Mouse (Mus musculus) adrenal gland, adult 8-10 months (tissue): ENCODE measurements at regions not wholly inside any gene's neighbourhood (a gene's known extent, or its start where the extent isn't known, plus 50 kb on each side); places are given as distances from the start of the nearest gene placed in this dataset.
A peak's percentile ranks its signal among the peaks of the same experiment; 100 is the strongest.

Experiments
- DNase-seq: peaks from one replicate; pipeline ENCODE4 v3.0.0; 2022

DNA sequence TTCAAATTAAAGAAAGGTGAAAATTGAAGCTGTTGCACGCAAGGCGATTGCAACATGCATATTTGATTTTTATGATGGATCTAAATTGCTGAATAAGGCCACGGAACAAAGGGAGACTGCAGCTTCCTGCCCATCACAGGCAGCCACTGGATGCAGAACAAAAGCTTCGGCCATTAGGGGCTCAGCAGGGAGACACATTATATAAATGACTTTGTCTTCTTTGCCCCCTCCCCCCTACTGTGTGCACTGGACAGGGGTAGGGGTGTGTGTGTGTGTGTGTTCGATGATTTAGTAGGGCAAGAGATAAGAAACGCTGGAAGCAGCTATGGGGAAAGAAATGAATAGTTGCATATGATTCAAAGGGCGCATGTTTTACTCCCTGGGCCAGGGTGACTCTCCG, 481.2 kb upstream of the Pmfbp1 start:
- no peak for DNase-seq

DNA sequence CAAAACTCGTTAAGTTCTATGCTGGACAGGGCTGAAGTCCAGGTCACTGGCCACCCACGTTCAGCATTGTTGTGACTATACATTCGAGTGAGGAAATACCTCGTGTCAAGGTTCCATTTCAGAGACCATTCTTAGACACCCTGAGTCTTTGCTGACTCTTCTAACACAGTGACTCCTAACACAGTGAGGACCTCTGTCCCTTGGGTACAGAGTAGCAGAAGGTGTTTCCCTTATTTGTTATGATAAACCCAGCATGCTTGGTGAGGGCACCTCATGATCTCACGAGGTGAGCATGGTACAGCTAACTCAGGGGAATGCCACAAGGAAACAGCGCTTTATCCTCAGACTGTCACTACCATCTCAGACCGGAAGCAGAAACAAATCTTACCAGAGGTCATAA, 480.2 kb upstream of the Pmfbp1 start:
- DNase-seq, result no peak

DNA sequence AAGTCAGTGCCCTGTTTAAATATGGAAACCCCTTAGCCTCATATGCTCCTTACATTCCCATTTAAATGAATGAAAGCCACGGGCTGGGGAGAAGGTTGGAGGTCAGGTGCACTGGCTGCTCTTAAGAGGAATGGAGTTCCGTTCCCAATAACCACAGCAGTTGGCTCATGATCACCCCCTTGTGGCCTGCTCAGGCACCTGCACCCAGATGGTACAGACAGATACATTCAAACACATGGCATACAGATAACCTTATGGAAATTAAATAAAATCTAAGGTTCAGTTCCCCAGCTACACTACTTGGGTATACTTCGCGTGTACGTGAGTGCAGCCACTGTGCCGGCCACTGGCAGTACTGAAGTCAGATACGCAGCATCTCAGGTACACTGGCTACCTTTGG, 479.1 kb upstream of the Pmfbp1 start:
- DNase-seq, result peak; percentile 19

DNA sequence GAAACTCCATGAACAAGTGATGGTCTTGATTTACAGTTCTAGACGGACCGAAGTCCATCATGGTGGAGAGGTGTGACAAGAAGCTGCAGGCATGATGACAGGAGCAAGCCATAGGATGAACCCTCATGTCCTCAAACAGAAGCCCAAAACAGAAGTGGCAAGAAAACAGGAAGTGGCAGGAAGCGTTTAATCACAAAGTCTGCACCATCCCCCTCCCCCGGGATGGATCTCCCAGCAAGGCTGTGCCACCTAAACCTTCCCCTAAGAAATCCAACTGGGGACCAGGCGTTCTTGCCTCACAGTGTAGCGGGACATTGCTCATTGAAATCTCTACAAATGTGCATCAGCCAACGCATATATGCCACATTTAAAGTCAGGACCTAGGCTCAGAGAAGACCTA, 474.3 kb upstream of the Pmfbp1 start:
- no peak for DNase-seq

DNA sequence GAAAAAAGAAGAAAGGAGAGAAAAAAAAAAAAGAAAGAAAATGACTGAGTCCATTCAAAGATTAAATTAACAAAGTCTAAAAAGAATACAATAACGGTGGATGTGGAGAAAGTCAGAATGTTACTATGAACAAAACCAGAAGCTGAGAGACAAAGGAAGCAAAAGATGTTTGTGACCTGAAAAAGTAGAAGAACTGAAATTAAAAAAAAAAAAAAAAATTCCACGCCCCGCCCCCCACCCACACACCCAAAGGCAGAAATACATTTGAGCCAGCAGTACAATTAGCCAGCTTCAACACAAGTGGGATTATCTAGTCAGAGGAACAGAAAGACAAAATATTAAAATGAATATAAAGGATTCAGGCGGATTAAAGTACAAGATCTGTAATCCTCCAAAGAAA, 473.7 kb upstream of the Pmfbp1 start:
- no peak for DNase-seq

DNA sequence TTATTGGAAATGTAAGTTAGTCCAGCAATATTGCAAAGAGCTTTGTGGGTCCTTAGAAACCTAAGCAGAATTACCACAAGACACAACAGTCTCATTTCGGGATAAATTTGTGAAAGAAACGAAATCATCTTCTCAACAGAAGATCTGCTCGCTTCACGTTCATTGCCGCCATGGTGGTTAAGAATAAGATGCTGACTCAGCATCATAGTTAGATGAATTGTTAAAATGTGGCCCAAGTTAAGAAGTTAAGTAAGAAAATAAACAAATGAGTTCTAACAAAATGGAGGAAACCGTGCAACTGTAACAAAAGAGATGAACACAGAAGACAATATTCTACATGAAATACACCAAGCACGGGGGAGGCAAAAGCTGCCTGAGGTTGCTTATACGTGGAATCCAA, 465.9 kb upstream of the Pmfbp1 start:
- no peak for DNase-seq

DNA sequence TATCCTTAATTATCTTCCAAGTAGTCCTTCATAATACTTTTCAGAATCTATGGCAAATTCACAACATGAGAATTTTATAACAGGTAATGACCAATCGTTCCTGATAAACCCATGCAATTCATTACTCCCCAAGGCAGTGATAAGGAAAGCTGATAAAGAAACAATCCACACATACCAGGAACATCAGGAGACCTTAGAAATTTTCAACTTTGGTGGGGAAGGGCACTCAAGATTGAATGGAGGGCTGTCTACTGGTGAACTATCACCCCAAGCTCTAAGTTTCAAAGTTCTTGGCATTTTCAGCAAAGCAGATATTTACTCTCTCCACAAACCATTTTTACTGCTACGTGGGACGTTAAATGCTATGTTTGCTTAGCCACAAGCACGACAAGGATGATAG, 440.2 kb upstream of the Pmfbp1 start:
- DNase-seq, result no peak

DNA sequence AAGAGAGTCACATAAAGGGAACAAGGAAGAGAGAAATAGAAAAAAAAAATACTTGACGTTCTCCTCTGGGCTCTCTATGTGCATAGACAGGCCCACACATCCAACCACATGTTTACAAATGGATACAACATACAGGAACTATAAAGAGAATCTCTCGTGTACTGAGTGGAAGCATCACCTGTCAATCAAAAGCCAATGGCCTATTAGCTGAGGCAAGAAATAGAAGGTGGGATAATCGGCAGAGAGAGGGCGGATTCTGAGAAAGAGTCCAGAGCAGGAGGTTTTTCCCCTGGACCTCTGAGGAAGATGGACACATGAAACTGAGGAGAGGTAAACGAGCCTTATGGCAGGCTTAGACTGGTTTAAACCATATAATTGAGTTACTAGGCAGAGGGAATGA, 434.7 kb upstream of the Pmfbp1 start:
- DNase-seq, result no peak

DNA sequence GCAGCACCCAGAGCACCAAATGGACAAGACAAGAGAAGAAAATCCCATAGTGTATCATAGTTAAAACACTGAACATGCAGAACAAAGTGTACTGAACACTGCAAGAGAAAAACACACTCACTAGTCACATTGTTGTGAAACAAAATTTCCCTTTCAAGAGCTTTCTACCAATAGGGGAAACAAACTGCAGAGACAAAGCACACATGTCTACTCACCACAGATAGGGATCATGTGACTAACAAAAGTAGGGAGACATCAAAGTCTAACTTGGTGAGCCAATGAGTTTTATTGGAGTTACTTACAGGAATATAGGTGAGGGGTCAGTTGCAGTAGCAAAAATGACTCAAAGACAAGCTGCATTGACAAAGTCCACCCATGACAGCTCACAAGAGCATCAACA, 431.5 kb upstream of the Pmfbp1 start:
- DNase-seq, result no peak

DNA sequence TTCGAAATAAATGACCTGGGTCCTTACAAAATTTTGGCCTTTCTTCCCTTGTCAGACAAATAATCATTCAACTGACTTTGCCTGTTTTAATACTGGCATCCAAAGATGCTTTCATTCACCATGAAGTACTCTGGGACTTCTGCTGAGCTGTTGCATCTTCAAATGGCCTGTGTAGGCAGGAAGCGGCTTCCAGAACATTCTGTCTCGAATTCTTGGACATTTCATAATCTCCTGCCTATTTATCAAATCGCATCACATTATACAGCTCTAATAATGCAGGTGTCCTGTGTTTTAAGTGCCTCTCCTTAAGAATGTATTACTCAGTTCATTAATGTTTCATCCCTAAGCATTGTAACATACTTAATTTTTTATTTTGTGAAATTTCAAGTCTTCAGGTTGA, 420.1 kb upstream of the Pmfbp1 start:
- no peak for DNase-seq

DNA sequence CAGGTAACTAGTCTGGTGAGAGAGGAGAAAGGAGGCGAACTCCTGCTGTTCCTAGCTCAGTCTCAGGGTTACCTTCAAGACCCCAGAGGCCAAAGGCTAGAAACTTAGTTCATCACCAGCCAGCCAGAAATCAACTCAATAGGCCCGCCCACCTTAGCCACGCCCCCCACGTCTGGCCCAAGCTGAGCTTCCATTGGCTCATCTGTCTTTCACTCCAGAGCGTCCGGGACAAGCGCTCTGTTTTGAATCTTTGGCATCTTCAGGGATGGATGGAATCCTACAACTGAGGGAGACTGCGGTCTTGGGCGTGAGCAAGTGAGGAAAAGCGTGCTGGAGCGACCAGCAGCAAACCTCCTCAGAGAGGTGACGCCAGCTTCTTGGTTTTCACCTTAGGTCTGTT, 418.8 kb upstream of the Pmfbp1 start:
- no peak for DNase-seq

DNA sequence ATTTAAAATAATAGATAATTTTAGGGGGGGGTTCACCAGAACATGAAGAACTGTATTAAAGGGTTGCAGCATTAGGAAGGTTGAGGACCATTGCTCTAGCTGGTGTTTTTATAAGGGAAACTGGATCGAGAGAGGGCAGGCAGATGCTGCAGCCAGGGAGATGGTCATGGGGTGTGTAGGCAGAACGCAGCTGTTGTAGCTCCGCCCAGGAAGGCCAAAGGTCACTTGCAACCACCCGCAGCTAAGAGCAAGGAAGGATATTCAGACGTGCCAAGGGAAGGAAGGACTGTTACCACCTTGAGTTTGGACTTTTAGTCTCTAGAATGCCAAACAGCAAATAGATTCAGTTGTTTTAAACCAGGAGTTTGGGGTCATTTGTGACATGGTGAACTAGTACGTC, 414.6 kb upstream of the Pmfbp1 start:
- no peak for DNase-seq

DNA sequence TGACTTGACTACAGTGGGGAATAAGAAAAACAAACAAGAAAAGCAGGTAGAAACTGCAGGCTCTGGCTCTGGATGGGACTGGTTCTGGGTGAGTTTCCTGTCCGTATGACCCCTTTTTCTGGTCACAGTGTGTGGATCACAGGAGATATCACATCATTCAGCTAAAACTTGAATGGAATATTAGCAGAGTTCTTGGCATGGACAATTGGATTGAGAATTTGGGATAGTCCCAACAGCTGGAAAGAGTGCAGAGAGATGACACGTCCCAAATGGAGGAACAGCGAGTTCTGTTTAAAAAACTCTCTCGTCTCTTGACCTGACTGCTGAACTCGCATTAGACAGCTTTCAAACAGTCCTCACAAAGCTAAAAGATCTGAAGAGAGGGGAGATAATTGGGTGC, 412.5 kb upstream of the Pmfbp1 start:
- DNase-seq, result no peak

DNA sequence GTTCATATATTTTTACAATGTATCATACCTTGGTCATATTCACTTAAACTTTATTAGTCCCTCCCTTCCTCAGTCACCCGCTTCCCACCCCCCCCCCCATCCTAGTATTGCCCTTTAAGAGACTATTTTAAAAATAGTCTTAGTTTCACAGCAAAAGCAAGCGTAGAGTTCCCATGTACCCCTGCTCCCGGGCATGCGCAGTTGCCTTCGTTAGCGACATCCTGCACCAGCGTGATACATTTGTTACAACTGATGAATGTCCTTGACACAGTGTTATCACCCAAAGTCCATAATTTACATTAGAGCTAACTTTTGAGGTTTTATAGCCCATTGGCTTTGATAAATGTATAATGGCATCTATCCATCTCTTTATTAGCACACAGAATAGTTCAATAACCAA, 408.7 kb upstream of the Pmfbp1 start:
- DNase-seq, result no peak

DNA sequence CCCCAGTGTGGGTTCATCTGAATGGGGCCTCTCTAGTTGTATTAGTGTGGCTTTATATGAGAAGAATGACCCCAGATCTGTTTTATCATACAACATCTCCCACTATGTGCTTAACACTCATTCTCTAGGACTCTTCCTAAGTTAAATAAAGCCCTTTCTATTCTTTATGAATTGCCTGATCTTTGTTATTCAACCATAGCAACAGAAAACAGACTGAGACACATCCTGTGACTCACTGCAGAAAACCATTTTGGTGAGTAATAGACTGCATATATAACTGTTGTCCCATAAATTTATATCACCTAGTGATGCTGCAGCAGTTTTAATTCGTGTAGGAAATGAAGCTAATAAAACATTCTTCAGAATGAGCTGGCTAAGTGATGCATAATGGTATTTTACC, 406.0 kb upstream of the Pmfbp1 start:
- no peak for DNase-seq

DNA sequence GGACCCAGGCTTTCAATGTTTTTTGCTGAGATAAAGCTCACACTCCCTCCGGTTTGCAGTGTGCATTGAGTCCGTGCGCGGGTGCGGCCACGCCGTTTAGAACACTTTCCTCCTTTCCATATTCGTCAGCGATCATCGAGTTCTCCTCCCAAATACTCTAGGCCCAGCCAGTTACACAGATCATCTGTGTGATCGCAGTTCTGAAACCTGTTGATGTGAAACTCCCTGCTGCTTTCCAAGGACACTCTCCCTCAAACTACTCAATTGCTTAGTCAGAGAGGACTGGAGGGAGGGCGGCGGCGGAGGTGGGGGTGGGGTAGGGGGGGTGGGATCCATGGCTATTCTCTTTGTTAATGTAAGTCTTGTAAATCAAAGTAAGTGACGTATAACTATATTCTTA, 394.2 kb upstream of the Pmfbp1 start:
- DNase-seq, result no peak

DNA sequence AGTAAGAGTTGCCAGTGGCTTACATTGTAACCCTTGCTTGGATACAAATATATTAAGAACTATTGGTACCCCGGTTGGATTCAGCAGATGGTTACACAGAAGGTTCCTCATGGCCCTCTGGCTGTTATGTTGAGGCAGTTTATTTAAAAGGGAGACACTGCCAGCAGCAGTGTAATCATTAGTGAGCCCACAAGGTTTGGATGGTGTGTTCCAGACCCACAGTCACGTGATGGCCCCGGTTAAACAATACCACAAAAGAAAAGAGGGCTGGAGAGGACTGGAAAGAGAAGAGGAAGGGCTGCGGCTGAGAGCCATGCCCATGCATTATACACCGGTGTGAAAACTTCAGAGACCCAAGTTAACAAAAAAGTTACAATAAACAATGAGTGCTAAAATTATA, 392.4 kb upstream of the Pmfbp1 start:
- DNase-seq, result no peak

DNA sequence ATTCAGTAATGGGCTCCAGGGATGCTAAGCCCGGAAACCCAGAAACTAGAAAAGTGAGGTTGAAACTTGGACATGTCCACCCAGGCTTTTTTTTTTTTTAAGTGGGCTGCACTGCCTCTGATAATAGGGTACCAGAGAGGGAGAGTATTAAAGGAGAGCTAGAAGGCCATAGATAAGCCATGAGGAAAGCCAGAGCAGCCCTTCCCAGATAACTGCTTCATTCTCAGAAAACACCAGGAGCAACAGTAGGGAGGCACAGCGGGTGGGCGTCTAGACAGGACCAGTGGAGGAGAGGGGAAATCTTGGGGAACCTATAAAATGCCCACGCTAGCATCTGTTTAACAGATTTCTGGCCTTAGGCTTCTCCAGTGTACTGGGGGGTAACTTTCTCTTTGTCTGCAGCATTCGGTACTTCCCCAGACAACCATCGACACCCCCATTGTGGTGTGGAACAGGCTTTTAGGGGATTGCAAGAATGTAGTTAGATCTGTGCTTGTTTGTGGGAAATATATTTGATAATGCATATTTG, 389.0 kb upstream of the Pmfbp1 start:
- DNase-seq, result no peak

DNA sequence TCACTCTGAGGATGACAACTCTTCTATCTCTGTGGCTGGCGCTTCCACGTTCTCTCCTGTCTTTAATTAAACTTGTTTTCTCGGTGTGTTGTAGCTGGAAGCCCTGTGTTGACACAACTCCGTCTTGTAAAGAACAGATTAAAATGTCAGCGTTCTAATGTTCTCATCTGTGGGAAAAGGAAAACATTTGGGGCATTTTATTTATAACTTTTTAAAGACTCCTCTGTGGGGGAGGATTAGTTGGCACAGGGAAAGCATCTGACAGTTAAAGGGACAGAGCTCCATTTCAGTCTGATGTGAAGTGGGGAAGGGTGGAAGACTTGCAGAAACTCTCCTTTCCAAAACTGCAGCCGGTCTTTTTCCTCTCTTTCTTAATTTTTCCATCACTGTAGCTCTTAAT, 388.1 kb upstream of the Pmfbp1 start:
- DNase-seq, result no peak

DNA sequence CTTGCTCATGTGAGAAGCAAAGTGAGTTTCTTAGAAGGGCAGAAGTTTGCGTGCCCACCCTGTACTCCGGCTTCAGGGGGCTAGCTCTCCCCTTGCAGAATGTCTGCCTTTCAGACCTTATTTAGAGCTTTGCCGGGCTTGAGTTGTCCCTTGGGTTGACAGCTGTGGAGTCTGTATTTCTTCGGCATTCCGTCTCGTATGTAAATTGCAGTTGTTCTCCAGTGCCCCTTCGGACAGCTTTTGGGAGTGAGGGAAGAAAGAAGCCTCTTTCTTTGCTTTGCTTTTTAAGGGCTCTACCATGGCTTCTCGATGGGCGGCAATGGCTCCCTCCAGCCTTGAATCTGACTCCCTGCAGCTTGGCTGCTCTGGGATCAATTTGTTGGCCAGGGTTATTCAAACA, 386.9 kb upstream of the Pmfbp1 start:
- no peak for DNase-seq

DNA sequence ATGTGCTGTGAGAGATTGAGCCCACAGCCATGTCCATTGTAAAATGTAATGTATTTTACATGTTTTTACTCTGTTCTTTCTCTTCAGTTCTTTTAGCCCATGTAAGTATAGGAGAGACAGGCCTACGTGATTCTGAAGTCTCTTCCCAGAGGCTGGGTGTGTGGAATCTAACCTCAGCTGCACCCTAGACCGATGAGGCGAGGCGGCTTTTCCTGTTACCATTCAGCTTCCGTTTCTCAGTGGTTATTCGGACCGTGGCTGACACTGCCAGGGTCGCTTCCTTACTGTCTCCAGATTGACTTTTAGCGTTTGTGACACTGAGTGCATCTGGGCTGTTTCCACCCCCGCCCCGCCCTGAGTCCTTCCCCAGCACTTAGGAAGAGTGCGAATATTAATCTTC, 386.1 kb upstream of the Pmfbp1 start:
- DNase-seq, result no peak

DNA sequence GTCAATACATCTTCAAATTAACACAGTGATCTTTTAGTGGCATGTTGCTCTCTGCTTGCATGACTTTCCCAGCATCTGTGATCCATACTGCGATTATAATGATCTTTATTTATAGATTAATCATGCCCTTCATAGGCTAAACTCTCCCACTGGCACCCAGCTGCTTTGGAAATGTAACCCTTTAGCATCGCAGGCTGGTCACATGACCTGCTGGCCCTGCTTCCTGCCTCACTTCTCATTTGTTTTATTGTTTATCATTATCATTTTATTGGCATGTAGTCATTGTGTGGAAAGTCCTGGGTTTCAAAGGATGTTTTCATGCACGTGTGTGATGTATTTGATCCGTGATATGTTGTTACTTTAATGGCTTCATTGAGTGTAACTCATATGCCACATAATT, 384.4 kb upstream of the Pmfbp1 start:
- no peak for DNase-seq

DNA sequence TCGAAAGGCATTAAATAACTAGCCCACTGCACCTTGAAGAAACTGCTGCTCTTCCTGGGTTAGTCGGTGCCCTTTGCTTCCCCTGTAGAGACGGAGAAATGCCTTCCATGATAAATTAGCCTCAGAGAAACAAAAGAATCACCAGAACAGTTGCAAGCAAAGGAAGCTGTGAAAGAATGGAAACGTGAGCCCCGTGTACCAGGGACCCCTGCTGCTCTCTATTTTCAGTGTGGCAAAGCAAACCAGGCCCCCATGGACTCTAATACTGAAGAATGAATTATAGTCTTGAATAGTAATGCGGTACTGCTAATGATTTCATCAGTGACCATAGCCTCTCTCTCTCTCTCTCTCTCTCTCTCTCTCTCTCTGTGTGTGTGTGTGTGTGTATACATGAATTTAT, 372.1 kb upstream of the Pmfbp1 start:
- no peak for DNase-seq

DNA sequence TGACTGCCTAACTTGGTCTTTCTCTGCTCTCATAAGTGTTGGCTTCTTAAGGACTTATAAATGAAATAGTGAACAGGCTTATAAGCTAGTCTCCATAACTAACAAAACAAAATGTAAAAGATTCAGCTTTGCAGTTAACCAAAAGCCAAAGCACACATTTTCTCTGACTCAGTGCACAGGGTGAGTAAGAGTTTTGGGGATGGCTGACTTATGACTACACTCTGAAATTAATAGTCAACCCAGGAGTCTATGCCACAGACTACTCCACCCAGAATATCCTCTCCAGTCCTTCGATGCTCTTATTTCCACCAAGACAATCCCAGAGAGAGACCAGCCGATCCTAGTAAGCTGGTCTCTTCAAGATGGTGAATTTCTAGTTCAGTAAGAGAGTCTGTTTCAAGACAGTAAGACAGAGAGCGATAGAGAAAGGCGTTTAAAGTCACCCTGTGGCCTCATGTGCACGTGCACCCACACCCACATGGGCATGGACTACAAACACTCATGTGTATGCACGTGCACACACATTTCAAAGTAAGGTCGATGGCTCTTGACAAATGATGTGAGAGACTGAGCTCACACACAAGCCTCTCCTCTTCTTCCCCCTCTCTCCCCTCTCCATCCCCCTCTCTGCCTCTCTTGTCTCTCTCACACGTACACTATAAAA, 351.2 kb upstream of the Pmfbp1 start:
- no peak for DNase-seq

DNA sequence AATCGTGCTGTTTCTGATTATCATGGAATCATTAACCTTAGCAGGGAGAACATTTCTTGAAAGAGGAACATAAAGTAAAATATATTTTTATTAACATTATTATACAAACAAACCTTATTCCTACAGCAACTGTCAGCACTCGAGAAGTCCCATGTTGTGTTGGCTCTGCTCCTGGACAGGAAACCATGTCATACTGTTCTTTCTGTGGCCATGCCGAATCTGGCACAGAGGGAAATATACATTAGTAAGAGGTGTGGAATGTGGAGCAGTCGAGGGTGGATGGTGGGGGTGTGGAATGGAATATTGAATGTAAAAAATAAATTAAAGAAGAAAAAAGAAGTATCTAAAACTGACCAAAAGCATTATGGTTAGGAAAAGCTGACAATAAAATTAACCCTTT, 342.1 kb upstream of the Pmfbp1 start:
- no peak for DNase-seq
